Mouse (Mus musculus) MEL (cell line): ENCODE measurements around the gene Arid5b. TPM values are rescaled to one million over a fixed set of nuclear protein-coding genes. Genes with fewer than 3 reads are reported as not detected.

Experiments used
- DNase-seq: peaks from one replicate; pipeline ENCODE4 v3.0.0; 2011; ENCODE audit warnings: low read depth, low spot score
- H3K27ac ChIP-seq: 2 replicates; pipeline ENCODE4 v1.5.1; 2012; ENCODE audit warnings: low read depth, mild to moderate bottlenecking, control low read depth, low read length, moderate library complexity; ENCODE audit not compliant: control insufficient read depth
- H3K27me3 ChIP-seq, 2 experiments: fragments of 150-350 bp in 1 of 2; sonication (generic) in 1 of 2; 2 replicates each; pipeline ENCODE4 v1.6.1; 2012; ENCODE audit warnings: low read length in 2 of 2, mild to moderate bottlenecking in 2 of 2, improper control_type of control experiment in 1 of 2, moderate library complexity in 1 of 2; ENCODE audit not compliant: insufficient read depth in 2 of 2, control insufficient read depth in 1 of 2
- H3K36me3 ChIP-seq, 2 experiments: 2 replicates each; pipeline ENCODE4 v1.6.1; 2012 to 2014; ENCODE audit warnings: low read length in 2 of 2, improper control_type of control experiment in 1 of 2, inconsistent platforms in 1 of 2, mild to moderate bottlenecking in 1 of 2; ENCODE audit not compliant: insufficient read depth in 2 of 2, control insufficient read depth in 1 of 2
- H3K4me1 ChIP-seq, 2 experiments: fragments of 150-350 bp in 1 of 2; sonication (generic) in 1 of 2; 2 replicates each; pipeline ENCODE4 v1.6.1; 2012; ENCODE audit warnings: low read length in 2 of 2, improper control_type of control experiment in 1 of 2, mild to moderate bottlenecking in 1 of 2; ENCODE audit not compliant: insufficient read depth in 2 of 2, control insufficient read depth in 1 of 2
- H3K4me3 ChIP-seq, 2 experiments: fragments of 150-350 bp in 1 of 2; sonication (generic) in 1 of 2; 2 replicates each; pipeline ENCODE4 v1.5.1; 2012; ENCODE audit warnings: low read depth in 2 of 2, low read length in 2 of 2, mild to moderate bottlenecking in 2 of 2, moderate library complexity in 2 of 2, control low read depth in 1 of 2, improper control_type of control experiment in 1 of 2; ENCODE audit not compliant: control insufficient read depth in 1 of 2, insufficient read depth in 1 of 2
- H3K79me2 ChIP-seq: 2 replicates; pipeline ENCODE4 v1.6.1; 2012; ENCODE audit warnings: mild to moderate bottlenecking, low read length, moderate library complexity; ENCODE audit not compliant: control insufficient read depth, poor library complexity, insufficient read depth
- H3K9ac ChIP-seq: 2 replicates; pipeline ENCODE4 v1.6.1; 2012; ENCODE audit warnings: low read depth, mild to moderate bottlenecking, control low read depth, low read length, moderate library complexity; ENCODE audit not compliant: control insufficient read depth, poor library complexity, severe bottlenecking
- H3K9me3 ChIP-seq: fragments of 150-350 bp; sonication (generic); replicated peaks from 2 replicates; pipeline ENCODE4 v1.6.1; 2012; ENCODE audit warnings: mild to moderate bottlenecking, low read length, improper control_type of control experiment, moderate library complexity; ENCODE audit not compliant: insufficient read depth
- BHLHE40 ChIP-seq: IDR thresholded peaks from 2 replicates; pipeline ENCODE4 v1.6.1; 2012; ENCODE audit warnings: low read depth, mild to moderate bottlenecking, inconsistent platforms, low read length, improper control_type of control experiment, borderline replicate concordance
- CHD1 ChIP-seq: IDR thresholded peaks from 2 replicates; pipeline ENCODE4 v1.6.1; 2012; ENCODE audit warnings: low read depth, mild to moderate bottlenecking, inconsistent platforms, low read length, improper control_type of control experiment
- E2F4 ChIP-seq: IDR thresholded peaks from 2 replicates; pipeline ENCODE4 v1.6.1; 2011; ENCODE audit warnings: low read depth, low read length, improper control_type of control experiment, borderline replicate concordance
- ELF1 ChIP-seq: IDR thresholded peaks from 2 replicates; pipeline ENCODE4 v1.6.1; 2014; ENCODE audit warnings: low read depth, mild to moderate bottlenecking, inconsistent platforms, low read length, improper control_type of control experiment, moderate library complexity
- EP300 ChIP-seq, 2 experiments: IDR thresholded peaks; 2 replicates each; pipeline ENCODE4 v1.6.1; 2011; ENCODE audit warnings: improper control_type of control experiment in 2 of 2, low read length in 2 of 2, low read depth in 1 of 2, mild to moderate bottlenecking in 1 of 2
- GABPA ChIP-seq: IDR thresholded peaks from 2 replicates; pipeline ENCODE4 v1.6.1; 2012; ENCODE audit warnings: low read depth, mild to moderate bottlenecking, inconsistent platforms, low read length, improper control_type of control experiment, moderate library complexity
- GATA1 ChIP-seq: IDR thresholded peaks from 2 replicates; pipeline ENCODE4 v1.6.1; 2011; ENCODE audit warnings: low read depth, low read length, improper control_type of control experiment
- HCFC1 ChIP-seq: IDR thresholded peaks from 2 replicates; pipeline ENCODE4 v1.6.1; 2012; ENCODE audit warnings: low read depth, mild to moderate bottlenecking, inconsistent platforms, low read length, improper control_type of control experiment, moderate library complexity
- MAZ ChIP-seq: IDR thresholded peaks from 2 replicates; pipeline ENCODE4 v1.6.1; 2012; ENCODE audit warnings: low read depth, mild to moderate bottlenecking, inconsistent platforms, low read length, improper control_type of control experiment
- MEF2A ChIP-seq: IDR thresholded peaks from 2 replicates; pipeline ENCODE4 v1.6.1; 2014; ENCODE audit warnings: low read depth, mild to moderate bottlenecking, inconsistent platforms, low read length, improper control_type of control experiment; ENCODE audit not compliant: poor library complexity, insufficient replicate concordance, severe bottlenecking; ENCODE audit errors: extremely low read depth
- MXI1 ChIP-seq: IDR thresholded peaks from 2 replicates; pipeline ENCODE4 v1.6.1; 2011; ENCODE audit warnings: mild to moderate bottlenecking, low read depth, low read length, improper control_type of control experiment
- MYB ChIP-seq: IDR thresholded peaks from 2 replicates; pipeline ENCODE4 v1.6.1; 2011; ENCODE audit warnings: mild to moderate bottlenecking, low read depth, low read length, improper control_type of control experiment
- NRF1 ChIP-seq: IDR thresholded peaks from 2 replicates; pipeline ENCODE4 v1.6.1; 2014; ENCODE audit warnings: low read depth, mild to moderate bottlenecking, inconsistent platforms, low read length, improper control_type of control experiment, moderate library complexity; ENCODE audit not compliant: poor library complexity, insufficient read depth, severe bottlenecking
- POLR2A ChIP-seq, 2 experiments: IDR thresholded peaks; 2 replicates each; pipeline ENCODE4 v1.6.1; 2011 to 2012; ENCODE audit warnings: low read length in 2 of 2, mild to moderate bottlenecking in 2 of 2, control low read depth in 1 of 2, improper control_type of control experiment in 1 of 2, low read depth in 1 of 2, moderate library complexity in 1 of 2; ENCODE audit not compliant: control insufficient read depth in 1 of 2, insufficient read depth in 1 of 2, poor library complexity in 1 of 2
- RCOR1 ChIP-seq: IDR thresholded peaks from 2 replicates; pipeline ENCODE4 v1.6.1; 2012; ENCODE audit warnings: low read depth, mild to moderate bottlenecking, inconsistent platforms, low read length, improper control_type of control experiment
- TAL1 ChIP-seq: IDR thresholded peaks from 2 replicates; pipeline ENCODE4 v1.6.1; 2012; ENCODE audit warnings: mild to moderate bottlenecking, inconsistent platforms, low read length, moderate library complexity, mixed read lengths
- TBP ChIP-seq: IDR thresholded peaks from 2 replicates; pipeline ENCODE4 v1.8.0; 2011; ENCODE audit warnings: low read depth, low read length, improper control_type of control experiment
- UBTF ChIP-seq: IDR thresholded peaks from 2 replicates; pipeline ENCODE4 v1.6.1; 2012; ENCODE audit warnings: low read depth, mild to moderate bottlenecking, inconsistent platforms, low read length, improper control_type of control experiment, moderate library complexity, borderline replicate concordance; ENCODE audit not compliant: insufficient read depth
- ZKSCAN1 ChIP-seq: IDR thresholded peaks from 2 replicates; pipeline ENCODE4 v1.6.1; 2012; ENCODE audit warnings: low read depth, mild to moderate bottlenecking, inconsistent platforms, low read length, improper control_type of control experiment, moderate library complexity
- ZMIZ1 ChIP-seq: IDR thresholded peaks from 2 replicates; pipeline ENCODE4 v1.6.1; 2012; ENCODE audit warnings: low read depth, mild to moderate bottlenecking, inconsistent platforms, low read length, improper control_type of control experiment, moderate library complexity
- ZNF384 ChIP-seq: IDR thresholded peaks from 2 replicates; pipeline ENCODE4 v1.6.1; 2012; ENCODE audit warnings: low read depth, mild to moderate bottlenecking, inconsistent platforms, low read length, improper control_type of control experiment
- polyA plus RNA-seq, 2 experiments: library from polyadenylated mRNA; stranded (reverse) in 1 of 2; unstranded in 1 of 2; fragments of >175 nt in 1 of 2; fragments of >200 nt in 1 of 2; gene quantifications; 2 replicates each; pipeline versions ENCODE4 v1.2.1 to v1.2.4; 2012; ENCODE audit warnings: low replicate concordance in 2 of 2, low read depth in 1 of 2; ENCODE audit not compliant: insufficient read length in 2 of 2, insufficient read depth in 1 of 2, missing spikeins in 1 of 2
- total RNA-seq: library from RNA; depleted of rRNA; stranded (reverse); fragments of 300-350 nt; gene quantifications from 2 replicates; pipeline ENCODE4 v1.2.3, GENCODE M21; 2012

The Arid5b gene
- total and polyA plus RNA-seq, 3 experiments, result 0.03 TPM; not detected in 2

GRCm38 (mm10) chr10:68320986-68321385 lies 42.4 kb upstream of the Arid5b start:
- no peaks in the 10 kb centered on the region for H3K9me3 ChIP-seq
- no peak overlapping the region for H3K4me3 ChIP-seq
- H3K9ac ChIP-seq, result no peak overlapping the region

DNA sequence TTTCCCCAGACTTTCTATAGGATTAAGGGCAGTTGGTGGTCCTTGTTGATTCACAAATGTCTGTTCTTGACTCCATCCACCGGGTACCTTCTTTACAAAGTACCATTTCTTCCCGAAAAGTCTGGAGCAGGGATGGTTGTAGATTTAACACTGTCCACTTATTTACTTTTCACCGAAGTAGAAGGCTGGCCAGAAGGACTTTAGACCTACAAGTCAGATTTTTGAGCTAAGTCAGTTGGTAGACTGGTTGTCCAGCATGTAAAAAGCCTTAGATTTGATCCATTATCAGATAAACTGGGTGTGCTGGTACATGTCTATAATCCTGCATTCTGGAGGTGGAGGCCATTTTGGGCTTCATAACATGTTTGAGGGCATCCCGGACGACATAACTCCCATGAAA lies 42.0 kb upstream of the Arid5b start:
- no peak for TF ChIP-seq ZNF384
- TF ChIP-seq BHLHE40, result no peak
- no peak for TF ChIP-seq TBP
- no peak for TF ChIP-seq RCOR1
- TF ChIP-seq GABPA, result no peak
- no peak for TF ChIP-seq MYB
- TF ChIP-seq ZKSCAN1, result no peak
- no peak for TF ChIP-seq ZMIZ1
- TF ChIP-seq ELF1, result no peak
- no peak for TF ChIP-seq TAL1
- TF ChIP-seq POLR2A (IDR thresholded peaks at IDR 0.05; ENCODE audit: control insufficient read depth in 1 of 2, insufficient read depth in 1 of 2, low read depth in 1 of 2, low read length in 2 of 2, poor library complexity in 1 of 2), result no peak
- no peak for TF ChIP-seq MXI1
- TF ChIP-seq GATA1, result no peak
- TF ChIP-seq CHD1, result no peak
- no peak for TF ChIP-seq HCFC1
- no peak for TF ChIP-seq E2F4
- no peaks in the 10 kb centered on the region for H3K79me2 ChIP-seq
- H3K9ac ChIP-seq, result no peak overlapping the region
- H3K4me1 ChIP-seq, result no peaks in the 10 kb centered on the region
- no peak overlapping the region for H3K4me3 ChIP-seq
- H3K27me3 ChIP-seq, result no peaks in the 10 kb centered on the region
- no peaks in the 10 kb centered on the region for H3K9me3 ChIP-seq
- H3K27ac ChIP-seq, result no peak overlapping the region
- DNase-seq, result no peak
- no peaks in the 10 kb centered on the region for H3K36me3 ChIP-seq

More at GRCm38 (mm10) chr10:68320986-68321385, 42.4 kb upstream of the Arid5b start:
- no peak for TF ChIP-seq NRF1
- TF ChIP-seq MAZ, result no peak
- no peak for TF ChIP-seq UBTF
- TF ChIP-seq EP300 (IDR thresholded peaks at IDR 0.05; ENCODE audit: low read depth in 1 of 2, low read length in 2 of 2), result no peak
- no peak for TF ChIP-seq E2F4
- TF ChIP-seq MEF2A, result no peak
- no peak for TF ChIP-seq ELF1
- Histone ChIP-seq H3K79me2 (no peaks in the 10 kb centered on the region), H3K27me3 (no peaks in the 10 kb centered on the region), H3K27ac (no peak overlapping the region), H3K4me1 (no peaks in the 10 kb centered on the region), H3K36me3 (no peaks in the 10 kb centered on the region)
- DNase-seq, result no peak
